Comparison of ENCODE assay signal across 8 mouse cellular contexts in genomic region chr1:91564004-91564403, GRCm38 (mm10). TPM values are rescaled to one million over a fixed set of nuclear protein-coding genes. Genes with fewer than 3 reads are reported as not detected.
DNase-seq lines count a peak whose midpoint lies in the region; ATAC-seq and TF ChIP-seq lines count a peak whose summit lies in the region.

No protein-coding gene starts in this region.

- no peak overlapping the region for H3K27ac ChIP-seq in heart, embryonic 10.5 days
- H3K27ac ChIP-seq in liver, embryonic 14.5 days = no peak overlapping the region

- no peak for TF ChIP-seq EP300 in liver, embryonic 14.5 days (IDR thresholded peaks at IDR 0.05; ENCODE audit: low read depth)

- peak; percentile 77 for TF ChIP-seq CTCF in liver, embryonic 14.5 days (IDR thresholded peaks at IDR 0.05; ENCODE audit: low read depth)

- no peaks in the 10 kb centered on the region for H3K27me3 ChIP-seq in heart, embryonic 10.5 days (ENCODE audit: insufficient read depth, poor library complexity, severe bottlenecking)
- no peaks in the 10 kb centered on the region for H3K27me3 ChIP-seq in liver, embryonic 14.5 days (ENCODE audit: control insufficient read depth, insufficient read depth, low read length)

- H3K4me3 ChIP-seq in heart, embryonic 10.5 days = no peak overlapping the region
- no peak overlapping the region for H3K4me3 ChIP-seq in liver, embryonic 14.5 days (ENCODE audit: insufficient read depth in 1 of 2, low read depth in 2 of 2, low read length in 2 of 2)

- H3K36me3 ChIP-seq in heart, embryonic 10.5 days = no peaks in the 10 kb centered on the region
- H3K36me3 ChIP-seq in liver, embryonic 14.5 days (replicated peaks; ENCODE audit: control insufficient read depth, insufficient read depth, low read depth) = peaks cover 2% of the 10 kb centered on the region

- WGBS in heart, embryonic 10.5 days = 20% methylated on average over 3 of the region's 3 CpGs
- WGBS in liver, embryonic 14.5 days (ENCODE audit: insufficient replicate concordance) = 30% methylated on average over 3 of the region's 3 CpGs

- H3K4me2 ChIP-seq in liver, embryonic 14.5 days (ENCODE audit: low read depth) = no peak overlapping the region

- no peak overlapping the region for H3K9ac ChIP-seq in liver, embryonic 14.5 days (replicated peaks)

- H3K9me3 ChIP-seq in heart, embryonic 10.5 days = no peaks in the 10 kb centered on the region
- H3K9me3 ChIP-seq in liver, embryonic 14.5 days (ENCODE audit: control insufficient read depth, low read length) = no peaks in the 10 kb centered on the region

- peak; percentile 81 for DNase-seq in heart, embryonic 10.5 days (ENCODE audit: low spot score)
- no peak for DNase-seq in heart, adult 9 months (ENCODE audit: low spot score in 2 of 2)
- DNase-seq in A20 (ENCODE audit: low read depth, low spot score) = peak; percentile 48
- DNase-seq in ZHBTc4 (ENCODE audit: low read depth, low spot score) = peak; percentile 30
- DNase-seq in liver, embryonic 14.5 days (ENCODE audit: low read depth in 3 of 3, low spot score in 3 of 3) = no peak
- DNase-seq in right cerebral cortex, postnatal 25 days = no peak
- no peak for DNase-seq in gastrocnemius, postnatal 25 days
- DNase-seq in thymus, postnatal 36 days = no peak

- no peaks in the 10 kb centered on the region; the same call in 1 of the 2 replicates for H3K4me1 ChIP-seq in heart, embryonic 10.5 days
- H3K4me1 ChIP-seq in liver, embryonic 14.5 days (replicated peaks; ENCODE audit: control insufficient read depth in 2 of 2, insufficient read depth in 2 of 2, low read length in 1 of 2) = no peaks in the 10 kb centered on the region

- no peak for ATAC-seq in liver, embryonic 14.5 days (ENCODE audit: insufficient read depth)

RNA-seq across cellular contexts. Expression of gene Asb1, which starts 23.7 kb away (rescaled TPM):
- 9.0 and 11.1 TPM in 2 replicates for polyA plus RNA-seq in heart, embryonic 10.5 days (2016; fragmentation: Nextera tagmentation; extraction: Ambion mirVana)
- polyA plus RNA-seq in liver, embryonic 14.5 days (2012; rRNA removed) = 9.4 and 10.4 TPM in 2 replicates
- polyA plus RNA-seq in liver, embryonic 14.5 days (2014; fragmentation: Nextera tagmentation; extraction: Ambion mirVana) = 12.6 and 15.8 TPM in 2 replicates
- total RNA-seq in gastrocnemius, postnatal 25 days (2021) = 10 to 100 TPM; 15.5 TPM

Comparison
In these comparisons a context has a peak if more than half of its experiments do, and no peak if none do; other contexts are left out.
1. DNase-seq: peak in heart, embryonic 10.5 days (single experiment), A20 (single experiment) and ZHBTc4 (single experiment); none in heart, adult 9 months (0 of 2), liver, embryonic 14.5 days (0 of 3), right cerebral cortex, postnatal 25 days (single experiment), gastrocnemius, postnatal 25 days (single experiment) and thymus, postnatal 36 days (0 of 2).